Comparison of ENCODE assay signal across 19 mouse cellular contexts in genomic region chrX:86728803-86729202, GRCm38 (mm10).
"Had no signal": no experiment of that assay in that cellular context is flagged by ENCODE, and none has a peak within 500 bp of the region (broad histone marks: within the 10 kb centered on the region; RNA-seq: fewer than 3 reads in every experiment).

No protein-coding gene starts in this region.

- H3K36me3 ChIP-seq: kidney, embryonic 15.5 days; limb, embryonic 10.5 days; limb, embryonic 13.5 days; liver, embryonic 12.5 days; liver, embryonic 15.5 days; lung, embryonic 15.5 days; midbrain, embryonic 10.5 days had no signal

- DNase-seq: kidney, adult 8-10 months; kidney, postnatal 10 days; kidney, postnatal 36 days; liver; lung, adult 18-20 months; lung, postnatal 10 days; lung, postnatal 36 days; midbrain, embryonic 14.5 days; thymus, adult 18-20 months; thymus, postnatal 14 days; thymus, postnatal 4 days had no signal

- H3K9ac ChIP-seq: kidney, embryonic 15.5 days; limb, embryonic 13.5 days; liver, embryonic 12.5 days; liver, embryonic 15.5 days; lung, embryonic 15.5 days had no signal

- H3K9me3 ChIP-seq: kidney, embryonic 15.5 days; limb, embryonic 10.5 days; limb, embryonic 13.5 days; liver, embryonic 12.5 days; liver, embryonic 15.5 days; lung, embryonic 15.5 days; megakaryocyte, embryonic 14.5 days; midbrain, embryonic 10.5 days had no signal

- H3K27me3 ChIP-seq: limb, embryonic 13.5 days; liver, embryonic 12.5 days; liver, embryonic 15.5 days; lung, embryonic 15.5 days; megakaryocyte, embryonic 14.5 days had no signal

- ATAC-seq: liver, embryonic 12.5 days had no signal

- H3K4me3 ChIP-seq: kidney, embryonic 15.5 days; limb, embryonic 10.5 days; limb, embryonic 13.5 days; liver, embryonic 12.5 days; liver, embryonic 15.5 days; lung, embryonic 15.5 days; megakaryocyte, embryonic 14.5 days; midbrain, embryonic 10.5 days had no signal

- H3K4me1 ChIP-seq: kidney, embryonic 15.5 days; limb, embryonic 10.5 days; limb, embryonic 13.5 days; liver, embryonic 12.5 days; liver, embryonic 15.5 days; lung, embryonic 15.5 days; megakaryocyte, embryonic 14.5 days; midbrain, embryonic 10.5 days had no signal

- H3K4me2 ChIP-seq: kidney, embryonic 15.5 days; limb, embryonic 13.5 days; liver, embryonic 12.5 days; liver, embryonic 15.5 days; lung, embryonic 15.5 days had no signal

- H3K27ac ChIP-seq: kidney, embryonic 15.5 days; limb, embryonic 10.5 days; limb, embryonic 13.5 days; liver, embryonic 12.5 days; liver, embryonic 15.5 days; lung, embryonic 15.5 days; midbrain, embryonic 10.5 days had no signal
